Mouse (Mus musculus) midbrain, embryonic 16.5 days (tissue): ENCODE measurements around the gene Ccdc78. TPM values are rescaled to one million over a fixed set of nuclear protein-coding genes. Genes with fewer than 3 reads are reported as not detected.

Experiments used
- ATAC-seq: fragments of 200-750 bp; cut with Nextera tagmentation; 2 replicates; pipeline ENCODE4 v1.8.0; 2017; ENCODE audit warnings: moderate TSS enrichment
- H3K27ac ChIP-seq: fragments of 300-500 bp; sonication (generic); 2 replicates; pipeline ENCODE4 v1.5.1; 2014; ENCODE audit warnings: mild to moderate bottlenecking, low read length, mixed read lengths
- H3K27me3 ChIP-seq: fragments of 300-500 bp; sonication (generic); 2 replicates; pipeline ENCODE4 v1.6.1; 2014; ENCODE audit warnings: low read depth, low read length, mixed read lengths; ENCODE audit not compliant: control insufficient read depth, insufficient read depth
- H3K36me3 ChIP-seq: fragments of 300-500 bp; sonication (generic); 2 replicates; pipeline ENCODE4 v1.6.1; 2014; ENCODE audit warnings: mild to moderate bottlenecking, low read length, moderate library complexity, mixed read lengths; ENCODE audit not compliant: control insufficient read depth, insufficient read depth
- H3K4me1 ChIP-seq: fragments of 300-500 bp; sonication (generic); 2 replicates; pipeline ENCODE4 v1.6.1; 2014; ENCODE audit warnings: mild to moderate bottlenecking, low read length, mixed read lengths; ENCODE audit not compliant: control insufficient read depth, insufficient read depth
- H3K4me2 ChIP-seq: fragments of 300-500 bp; sonication (generic); 2 replicates; pipeline ENCODE4 v1.6.1; 2014; ENCODE audit warnings: mild to moderate bottlenecking, low read length, mixed read lengths
- H3K4me3 ChIP-seq: fragments of 300-500 bp; sonication (generic); 2 replicates; pipeline ENCODE4 v1.5.1; 2014; ENCODE audit warnings: low read depth, mild to moderate bottlenecking, low read length, moderate library complexity, mixed read lengths
- H3K9ac ChIP-seq: fragments of 300-500 bp; sonication (generic); 2 replicates; pipeline ENCODE4 v1.6.1; 2014; ENCODE audit warnings: low read depth, low read length, mixed read lengths
- H3K9me3 ChIP-seq: fragments of 300-500 bp; sonication (generic); replicated peaks from 2 replicates; pipeline ENCODE4 v1.6.1; 2014; ENCODE audit warnings: mild to moderate bottlenecking, low read length, mixed read lengths; ENCODE audit not compliant: control insufficient read depth, poor library complexity, severe bottlenecking
- WGBS: fragments of 180-500 bp; shearing (Covaris S2); extraction: QIAGEN DNeasy Blood & Tissue Kit; methylation state at CpG from one replicate; pipeline ENCODE4 v1.1.7; 2014; 5-methylcytosine and 5-hydroxymethylcytosine counted together
- polyA plus RNA-seq: library from polyadenylated mRNA; unstranded; fragments of >200 nt; fragmentation: Nextera tagmentation; extraction: Ambion mirVana; gene quantifications from 2 replicates; pipeline ENCODE4 v1.2.1, GENCODE M21; 2015

The Ccdc78 gene
- polyA plus RNA-seq, 1 experiment from 2014 or later = 0.34 TPM

DNA sequence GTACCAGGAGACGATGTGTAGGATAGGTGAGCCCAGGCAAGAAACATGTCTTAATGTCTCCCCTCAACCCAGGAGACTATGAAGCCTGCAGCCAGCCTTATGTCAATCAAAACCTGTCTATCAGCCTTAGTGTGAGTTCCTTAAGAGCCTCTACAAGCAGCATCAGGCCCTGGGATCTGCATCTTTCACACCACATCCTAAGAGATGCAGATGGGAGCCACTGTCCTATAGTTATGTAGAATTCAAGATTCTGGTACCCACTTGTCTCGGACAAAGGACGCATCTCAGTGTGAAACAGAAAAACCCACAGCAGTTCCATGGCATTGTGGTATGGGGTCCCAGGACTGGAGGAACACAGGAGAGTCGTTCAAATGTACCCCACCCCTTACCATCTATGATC lies 31.3 kb upstream of the Ccdc78 start:
- WGBS = 76% methylated on average over 4 of the region's 4 CpGs
- ATAC-seq = no peak
- H3K9ac ChIP-seq = no peak overlapping the region
- no peak overlapping the region for H3K4me3 ChIP-seq
- 0 out of 2 replicates have a peak, but pooled peaks cover under 1% of the 10 kb centered on the region for H3K27me3 ChIP-seq
- H3K9me3 ChIP-seq = no peaks in the 10 kb centered on the region
- peaks cover 4% of the 10 kb centered on the region; the same call in 1 of the 2 replicates for H3K4me1 ChIP-seq
- no peaks in the 10 kb centered on the region for H3K36me3 ChIP-seq
- H3K4me2 ChIP-seq = no peak overlapping the region
- H3K27ac ChIP-seq = no peak overlapping the region

GRCm38 (mm10) chr17:25755627-25756377 lies 30.6 kb upstream of the Ccdc78 start:
- H3K27ac ChIP-seq = no peak overlapping the region
- no peak overlapping the region for H3K4me2 ChIP-seq
- H3K4me1 ChIP-seq = peaks cover 4% of the 10 kb centered on the region; the same call in 1 of the 2 replicates
- H3K9me3 ChIP-seq = no peaks in the 10 kb centered on the region
- no peak overlapping the region for H3K4me3 ChIP-seq
- H3K9ac ChIP-seq = no peak overlapping the region
- H3K36me3 ChIP-seq = no peaks in the 10 kb centered on the region
- H3K27me3 ChIP-seq = peaks cover 3% of the 10 kb centered on the region; the same call in 1 of the 2 replicates
- WGBS = 74% methylated on average over 4 of the region's 4 CpGs
- no peak for ATAC-seq

GRCm38 (mm10) chr17:25756378-25757242 lies 29.8 kb upstream of the Ccdc78 start:
- WGBS = 84% methylated on average over 9 of the region's 9 CpGs
- Histone ChIP-seq H3K4me2 (no peak overlapping the region), H3K36me3 (no peaks in the 10 kb centered on the region), H3K9me3 (no peaks in the 10 kb centered on the region), H3K4me1 (peaks cover 1% of the 10 kb centered on the region; the same call in 1 of the 2 replicates), H3K9ac (no peak overlapping the region), H3K27me3 (peaks cover 3% of the 10 kb centered on the region; the same call in 1 of the 2 replicates), H3K4me3 (no peak overlapping the region), H3K27ac (no peak overlapping the region)
- no peak for ATAC-seq

- Histone ChIP-seq H3K4me2 (no peak overlapping the region), H3K36me3 (no peaks in the 10 kb centered on the region), H3K4me1 (no peaks in the 10 kb centered on the region), H3K4me3 (no peak overlapping the region), H3K27ac (no peak overlapping the region), H3K9me3 (no peaks in the 10 kb centered on the region), H3K27me3 (peaks cover 3% of the 10 kb centered on the region; the same call in 1 of the 2 replicates), H3K9ac (no peak overlapping the region)
- WGBS = 81% methylated on average over 3 of the region's 3 CpGs
- no peak for ATAC-seq
Observed at GRCm38 (mm10) chr17:25757691-25758090, 28.7 kb upstream of the Ccdc78 start.

DNA sequence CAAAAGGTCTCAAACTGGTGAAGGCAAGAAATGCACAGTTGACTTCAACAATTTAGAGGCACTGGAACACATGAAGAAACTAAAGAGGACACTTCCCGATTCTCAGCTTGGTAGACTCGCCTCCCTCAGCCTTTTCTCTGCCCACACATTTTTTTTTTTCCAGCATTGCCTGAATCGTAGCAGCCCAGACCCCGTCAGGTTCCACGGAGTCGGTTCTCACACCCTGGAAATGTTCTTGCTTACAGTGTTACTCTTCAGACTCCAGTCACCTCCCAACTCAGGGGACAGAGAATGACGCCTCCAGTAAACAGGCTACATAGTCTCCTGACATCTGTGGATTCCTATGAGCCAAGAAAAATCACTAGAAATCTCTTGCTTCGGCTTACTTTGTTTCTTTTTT lies 26.2 kb upstream of the Ccdc78 start:
- Histone ChIP-seq H3K36me3 (no peaks in the 10 kb centered on the region), H3K9ac (no peak overlapping the region), H3K4me3 (no peak overlapping the region), H3K27ac (no peak overlapping the region), H3K27me3 (peaks cover 3% of the 10 kb centered on the region; the same call in 1 of the 2 replicates), H3K4me1 (no peaks in the 10 kb centered on the region), H3K9me3 (no peaks in the 10 kb centered on the region), H3K4me2 (no peak overlapping the region)
- 80% methylated on average over 8 of the region's 8 CpGs for WGBS
- no peak for ATAC-seq

GRCm38 (mm10) chr17:25761561-25761970 lies 24.8 kb upstream of the Ccdc78 start:
- Histone ChIP-seq H3K9me3 (no peaks in the 10 kb centered on the region), H3K27ac (no peak overlapping the region), H3K9ac (no peak overlapping the region), H3K4me1 (no peaks in the 10 kb centered on the region), H3K4me2 (no peak overlapping the region), H3K36me3 (no peaks in the 10 kb centered on the region), H3K27me3 (peaks cover 3% of the 10 kb centered on the region; the same call in 1 of the 2 replicates), H3K4me3 (no peak overlapping the region)
- 27% methylated on average over 4 of the region's 4 CpGs for WGBS
- ATAC-seq = no peak

GRCm38 (mm10) chr17:25762591-25762990 lies 23.8 kb upstream of the Ccdc78 start:
- no peaks in the 10 kb centered on the region for H3K9me3 ChIP-seq
- peaks cover 3% of the 10 kb centered on the region; the same call in 1 of the 2 replicates for H3K27me3 ChIP-seq
- H3K36me3 ChIP-seq = no peaks in the 10 kb centered on the region
- H3K4me1 ChIP-seq = no peaks in the 10 kb centered on the region
- ATAC-seq = no peak
- no peak overlapping the region for H3K4me2 ChIP-seq
- WGBS = 17% methylated on average over 3 of the region's 3 CpGs
- H3K27ac ChIP-seq = no peak overlapping the region
- no peak overlapping the region for H3K9ac ChIP-seq
- H3K4me3 ChIP-seq = no peak overlapping the region

DNA sequence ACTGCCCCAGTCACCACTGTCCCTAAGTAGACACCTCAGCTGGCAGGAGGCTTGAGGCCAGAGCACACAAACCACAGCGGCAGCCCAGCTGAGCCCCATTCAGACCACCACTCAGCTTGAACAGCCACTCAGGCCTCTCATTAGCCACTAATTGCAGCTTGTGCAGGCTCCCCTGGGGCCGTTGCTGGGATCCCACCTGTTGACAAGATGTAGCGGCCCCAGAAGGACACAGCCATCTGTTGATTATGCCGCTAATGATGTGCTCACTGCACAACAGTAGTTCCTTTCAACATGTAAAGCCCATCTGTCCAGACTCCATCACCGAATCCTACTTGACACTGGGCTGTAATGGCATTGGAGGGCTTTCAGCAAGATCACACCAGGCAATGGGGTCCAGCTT lies 20.5 kb upstream of the Ccdc78 start:
- no peak overlapping the region for H3K27ac ChIP-seq
- no peak overlapping the region for H3K4me3 ChIP-seq
- no peaks in the 10 kb centered on the region for H3K4me1 ChIP-seq
- no peak for ATAC-seq
- no peaks in the 10 kb centered on the region for H3K27me3 ChIP-seq
- H3K4me2 ChIP-seq = no peak overlapping the region
- 36% methylated on average over 5 of the region's 5 CpGs for WGBS
- no peaks in the 10 kb centered on the region for H3K9me3 ChIP-seq
- H3K9ac ChIP-seq = no peak overlapping the region
- H3K36me3 ChIP-seq = no peaks in the 10 kb centered on the region

- WGBS = 62% methylated on average over 7 of the region's 9 CpGs
- Histone ChIP-seq H3K9me3 (no peaks in the 10 kb centered on the region), H3K4me2 (no peak overlapping the region), H3K4me3 (no peak overlapping the region), H3K36me3 (no peaks in the 10 kb centered on the region), H3K9ac (no peak overlapping the region), H3K4me1 (peaks cover 7% of the 10 kb centered on the region), H3K27ac (no peak overlapping the region), H3K27me3 (no peaks in the 10 kb centered on the region)
- no peak for ATAC-seq
Observed at GRCm38 (mm10) chr17:25769331-25769730, 17.0 kb upstream of the Ccdc78 start.
